Mouse (Mus musculus) MN1 (cell line): Measurements from ENCODE around the gene Nf1.

Source experiments
- DNase-seq: peaks from one replicate; pipeline ENCODE4 v3.0.0-alpha.2; 2016; ENCODE audit warnings: low spot score

The Nf1 gene

GRCm38 (mm10) chr11:79589317-79590075 lies 250.0 kb downstream of the Nf1 start:
- DNase-seq = no peak

GRCm38 (mm10) chr11:79590664-79591590 lies 251.4 kb downstream of the Nf1 start, which contains the start of gene Rab11fip4:
Rab11fip4 (plus strand) TSS chr11:79591212.
- no peak for DNase-seq

GRCm38 (mm10) chr11:79591591-79591975 lies 252.1 kb downstream of the Nf1 start:
- no peak for DNase-seq

- no peak for DNase-seq
Observed at GRCm38 (mm10) chr11:79593495-79593894, 254.0 kb downstream of the Nf1 start.

- no peak for DNase-seq
Observed at GRCm38 (mm10) chr11:79610454-79610853, 271.0 kb downstream of the Nf1 start.

- DNase-seq = peak; percentile 18
Observed at GRCm38 (mm10) chr11:79611011-79611666, 271.6 kb downstream of the Nf1 start.

GRCm38 (mm10) chr11:79612046-79612600 lies 272.6 kb downstream of the Nf1 start:
- DNase-seq = no peak

- DNase-seq = no peak
Observed at GRCm38 (mm10) chr11:79613084-79613483, 273.6 kb downstream of the Nf1 start.

GRCm38 (mm10) chr11:79613711-79614110 lies 274.2 kb downstream of the Nf1 start:
- DNase-seq = no peak

- no peak for DNase-seq
Observed at GRCm38 (mm10) chr11:79614880-79615279, 275.4 kb downstream of the Nf1 start.

GRCm38 (mm10) chr11:79615871-79616270 lies 276.4 kb downstream of the Nf1 start:
- DNase-seq = no peak

GRCm38 (mm10) chr11:79617991-79618390 lies 278.5 kb downstream of the Nf1 start:
- no peak for DNase-seq

- no peak for DNase-seq
Observed at GRCm38 (mm10) chr11:79623029-79623428, 283.5 kb downstream of the Nf1 start.

- DNase-seq = peak; percentile 30
Observed at GRCm38 (mm10) chr11:79624801-79625302, 285.4 kb downstream of the Nf1 start.

- no peak for DNase-seq
Observed at GRCm38 (mm10) chr11:79628716-79629115, 289.2 kb downstream of the Nf1 start.

- no peak for DNase-seq
Observed at GRCm38 (mm10) chr11:79629752-79630374, 290.4 kb downstream of the Nf1 start.

- DNase-seq = no peak
Observed at GRCm38 (mm10) chr11:79630521-79630920, 291.0 kb downstream of the Nf1 start.
